Mouse (Mus musculus): ENCODE measurements at regions not wholly inside any gene's neighbourhood (a gene's known extent, or its start where the extent isn't known, plus 50 kb on each side); places are given as distances from the start of the nearest gene placed in this dataset.

GRCm38 (mm10) chr5:148741267-148742004 is 187.7 kb downstream of the Katnal1 start:
- no peak for DNase-seq

- DNase-seq, result peak in 1 of 2 experiments; percentile 5
Measured at GRCm38 (mm10) chr5:148740366-148741266, 188.0 kb upstream of the Ubl3 start.

DNA sequence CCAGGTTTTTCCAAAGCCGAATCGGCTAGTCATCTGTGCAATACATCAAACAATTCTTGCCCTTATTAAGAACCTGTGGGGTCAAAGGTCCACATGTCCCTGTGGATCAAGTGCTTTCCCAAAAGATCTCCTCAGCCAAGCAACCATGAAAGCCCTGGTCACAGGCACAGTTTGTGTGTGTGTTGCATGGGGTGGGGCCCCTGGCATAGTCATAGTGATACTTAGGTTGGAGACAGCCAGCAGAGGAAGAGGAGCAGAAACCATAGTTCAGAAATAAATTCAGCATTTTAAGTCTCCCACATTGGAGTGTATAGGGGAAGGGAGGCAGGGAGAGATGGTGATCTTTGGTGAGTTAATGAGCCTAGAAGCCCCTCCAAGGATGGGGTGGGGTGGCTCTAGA is 187.1 kb upstream of the Ubl3 start:
- no peak for DNase-seq

DNA sequence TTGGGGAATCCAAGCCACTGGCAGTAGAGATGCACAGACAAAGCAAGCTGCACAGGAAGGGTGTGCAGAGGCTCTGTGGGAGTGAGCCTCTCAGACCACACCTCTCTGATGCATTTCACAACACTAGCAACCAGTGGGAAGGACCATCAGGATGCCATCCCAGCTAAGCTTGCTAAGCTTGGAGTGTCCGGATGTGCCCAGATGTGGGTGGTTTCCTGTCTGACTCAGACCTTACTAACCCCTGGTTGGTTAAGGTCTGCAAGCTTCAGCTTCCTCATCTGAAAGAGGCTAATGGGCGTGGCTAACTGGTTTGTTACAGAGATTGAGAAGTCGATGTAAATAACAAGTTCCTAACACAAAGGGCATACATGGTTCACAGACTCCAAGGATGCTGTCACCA is 186.6 kb upstream of the Ubl3 start:
- no peak for DNase-seq

DNA sequence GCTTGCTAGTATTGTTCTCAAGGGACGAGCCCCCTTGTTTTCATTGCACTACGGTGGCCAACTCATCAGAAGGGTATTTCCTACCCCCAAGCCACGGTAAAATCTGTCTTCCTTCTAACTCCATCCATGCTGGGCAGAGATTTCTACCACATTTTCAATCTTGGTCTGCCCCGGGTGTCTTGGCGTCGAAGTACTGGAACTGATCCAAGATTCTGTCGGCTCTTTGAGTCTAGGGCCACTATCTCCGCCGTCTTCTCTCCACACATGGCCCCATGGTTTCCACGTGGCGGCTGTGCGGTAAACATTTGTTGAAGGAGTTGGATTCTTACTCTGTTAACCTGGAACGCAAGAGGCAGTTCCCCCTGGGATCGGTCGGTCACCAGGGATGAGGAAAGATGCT is 177.0 kb upstream of the Ubl3 start:
- no peak for DNase-seq

DNA sequence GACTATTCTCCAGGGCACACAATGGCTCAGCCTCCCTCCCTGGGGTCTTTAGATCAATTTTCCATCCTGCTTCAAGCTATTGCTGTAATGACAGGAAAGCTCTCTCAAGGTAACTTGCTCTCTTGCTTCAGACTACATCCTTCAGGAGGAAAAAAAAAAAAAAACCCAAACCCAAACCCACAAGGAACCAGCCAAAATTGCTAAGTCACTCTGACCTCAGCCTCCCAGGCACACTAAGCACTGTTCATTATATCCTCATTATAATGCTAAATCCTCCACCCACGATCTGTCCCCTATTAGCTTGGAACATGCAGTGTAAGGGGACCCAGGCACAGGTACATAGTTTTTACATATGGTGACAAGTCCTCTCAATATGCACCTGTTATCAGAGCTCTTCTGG is 175.9 kb upstream of the Ubl3 start:
- no peak for DNase-seq

DNA sequence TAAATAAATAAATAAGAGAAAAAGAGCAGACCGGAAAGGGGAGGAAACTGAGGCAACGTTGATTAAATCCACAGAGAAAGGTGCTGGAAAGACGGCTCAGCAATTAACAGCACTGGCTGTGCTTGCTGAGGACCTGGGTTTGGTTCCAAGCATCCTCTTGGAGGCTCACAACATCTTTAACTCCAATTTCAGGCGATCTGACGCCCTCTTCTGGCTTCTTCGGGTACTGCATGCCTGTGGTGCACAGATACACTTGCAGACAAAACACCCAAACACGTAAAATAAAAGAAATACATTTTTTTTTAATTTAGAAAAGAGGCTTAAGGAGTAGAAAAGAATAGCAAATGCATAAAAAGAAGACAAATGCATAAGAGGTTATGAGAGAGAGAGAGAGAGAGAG is 173.9 kb upstream of the Ubl3 start:
- DNase-seq, result no peak

GRCm38 (mm10) chr5:148724470-148724869 is 171.9 kb upstream of the Ubl3 start:
- DNase-seq, result no peak

DNA sequence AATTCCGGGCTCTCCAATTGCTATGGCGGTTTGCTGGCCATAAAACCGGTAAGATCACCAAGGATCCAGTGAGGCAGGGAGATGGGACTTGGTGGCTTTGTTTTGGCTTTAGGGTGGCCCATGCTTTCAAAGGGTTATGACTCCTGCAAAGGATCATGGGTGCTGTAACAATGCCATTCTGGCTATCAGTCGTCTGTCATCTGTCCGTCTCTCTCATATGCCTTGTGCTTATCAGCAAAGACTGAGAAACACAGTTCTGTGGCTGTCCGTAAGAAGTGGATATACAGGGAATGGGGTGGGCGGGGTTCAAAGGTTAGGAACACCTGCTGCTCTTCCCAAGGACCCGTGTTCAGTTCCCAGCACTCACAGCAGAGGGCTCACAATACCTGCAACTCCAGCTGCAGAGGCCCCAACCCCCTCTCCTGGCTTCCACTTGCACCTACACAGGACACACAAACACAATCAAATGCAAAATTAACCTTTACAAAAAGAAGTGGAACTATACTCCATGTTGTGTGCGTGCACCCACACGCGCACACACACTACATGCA is 171.2 kb upstream of the Ubl3 start:
- no peak for DNase-seq

- no peak for DNase-seq
Measured at GRCm38 (mm10) chr5:148720604-148721003, 168.0 kb upstream of the Ubl3 start.

GRCm38 (mm10) chr5:148716633-148717032 is 164.0 kb upstream of the Ubl3 start:
- DNase-seq, result no peak

- DNase-seq, result no peak
Measured at GRCm38 (mm10) chr5:148715218-148715991, 162.8 kb upstream of the Ubl3 start.

DNA sequence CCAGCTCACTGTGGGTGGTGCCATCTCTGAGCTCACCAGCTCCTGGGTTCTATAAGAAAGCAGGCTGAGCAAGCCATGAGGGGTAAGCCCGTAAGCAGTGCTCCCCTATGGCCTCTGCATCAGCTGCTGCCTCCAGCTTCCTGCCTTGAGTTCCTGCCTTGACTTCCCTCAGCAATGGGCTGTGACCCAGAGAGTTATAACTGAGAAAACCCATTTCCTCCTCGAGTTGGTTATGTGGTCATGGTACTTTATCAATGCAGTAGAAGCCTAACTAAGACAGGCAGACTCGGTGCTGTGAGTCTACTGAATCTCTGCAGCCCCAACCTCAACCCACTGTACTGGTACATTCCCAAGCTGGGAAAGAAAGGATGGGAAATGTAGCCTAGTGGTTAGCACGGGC is 162.2 kb upstream of the Ubl3 start:
- DNase-seq, result no peak

DNA sequence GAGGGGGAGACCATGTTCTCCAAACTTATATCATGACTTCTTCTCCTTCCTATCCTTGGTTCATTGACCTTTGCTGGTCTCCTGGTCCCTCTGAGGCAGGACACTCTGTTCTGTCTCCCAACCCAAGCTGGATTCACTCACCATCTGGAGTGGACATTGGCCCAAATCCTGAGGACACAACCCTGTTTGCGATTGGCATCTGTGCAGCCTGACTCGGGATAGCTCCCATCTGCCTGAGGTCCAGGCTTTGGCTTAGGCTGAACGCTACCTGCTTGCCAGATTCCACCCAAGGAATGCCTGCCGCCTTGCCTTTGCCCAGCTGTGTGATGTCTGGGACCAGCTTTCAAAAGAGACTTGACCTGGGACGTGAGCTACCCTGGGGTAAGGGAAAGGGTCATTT is 161.2 kb upstream of the Ubl3 start:
- no peak for DNase-seq

DNA sequence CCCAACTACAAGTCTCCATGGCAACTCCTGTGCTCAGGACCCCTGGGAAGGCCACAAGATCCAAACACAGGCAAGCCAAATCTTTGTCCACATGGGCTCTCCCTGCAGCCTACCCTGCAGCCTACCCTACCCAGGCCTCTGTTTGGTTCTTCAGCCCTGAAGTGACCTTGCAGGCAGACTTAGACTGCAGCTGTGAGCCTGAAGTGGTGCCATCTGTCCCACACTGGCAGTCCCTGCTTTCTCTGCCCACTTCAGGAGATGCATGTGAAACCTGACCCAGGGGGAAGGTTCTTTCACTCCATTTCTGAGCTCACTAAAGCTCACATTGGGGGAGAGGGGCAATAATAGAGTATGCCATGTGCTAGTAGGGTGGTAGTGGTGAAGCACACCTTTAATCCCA is 160.4 kb upstream of the Ubl3 start:
- no peak for DNase-seq

- no peak for DNase-seq
Measured at GRCm38 (mm10) chr5:148711570-148711969, 159.0 kb upstream of the Ubl3 start.

DNA sequence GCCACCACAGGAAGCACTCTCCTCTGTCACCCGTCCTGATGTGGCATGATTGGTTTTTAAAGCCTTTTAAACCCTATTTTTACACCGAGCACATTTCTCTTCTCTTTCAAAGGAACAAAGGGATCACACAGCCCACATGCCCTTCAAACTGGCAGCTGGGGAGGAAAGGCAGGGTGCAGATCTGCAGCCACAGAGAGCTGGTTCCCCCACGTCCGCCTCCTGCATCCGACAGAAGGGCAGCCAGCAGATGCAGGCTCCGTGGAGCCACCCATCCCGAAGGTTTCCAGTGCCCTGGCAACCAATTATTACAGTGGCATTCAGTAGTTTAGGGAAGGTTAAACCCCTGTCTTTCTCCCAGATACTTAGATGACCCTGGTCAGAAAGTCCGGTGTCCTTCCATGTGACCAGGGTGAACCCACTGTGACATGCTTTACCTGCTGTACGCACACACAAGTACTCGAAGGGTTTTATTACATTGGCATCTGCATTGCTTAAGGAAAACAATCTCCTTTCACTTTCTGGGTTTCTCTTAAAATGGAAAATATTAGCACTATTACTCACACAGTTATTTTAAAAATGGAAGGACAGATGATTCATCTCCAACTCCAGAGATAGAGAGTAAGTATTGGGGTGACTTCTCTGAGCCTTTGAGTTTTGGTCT is 156.7 kb upstream of the Ubl3 start:
- no peak for DNase-seq

DNA sequence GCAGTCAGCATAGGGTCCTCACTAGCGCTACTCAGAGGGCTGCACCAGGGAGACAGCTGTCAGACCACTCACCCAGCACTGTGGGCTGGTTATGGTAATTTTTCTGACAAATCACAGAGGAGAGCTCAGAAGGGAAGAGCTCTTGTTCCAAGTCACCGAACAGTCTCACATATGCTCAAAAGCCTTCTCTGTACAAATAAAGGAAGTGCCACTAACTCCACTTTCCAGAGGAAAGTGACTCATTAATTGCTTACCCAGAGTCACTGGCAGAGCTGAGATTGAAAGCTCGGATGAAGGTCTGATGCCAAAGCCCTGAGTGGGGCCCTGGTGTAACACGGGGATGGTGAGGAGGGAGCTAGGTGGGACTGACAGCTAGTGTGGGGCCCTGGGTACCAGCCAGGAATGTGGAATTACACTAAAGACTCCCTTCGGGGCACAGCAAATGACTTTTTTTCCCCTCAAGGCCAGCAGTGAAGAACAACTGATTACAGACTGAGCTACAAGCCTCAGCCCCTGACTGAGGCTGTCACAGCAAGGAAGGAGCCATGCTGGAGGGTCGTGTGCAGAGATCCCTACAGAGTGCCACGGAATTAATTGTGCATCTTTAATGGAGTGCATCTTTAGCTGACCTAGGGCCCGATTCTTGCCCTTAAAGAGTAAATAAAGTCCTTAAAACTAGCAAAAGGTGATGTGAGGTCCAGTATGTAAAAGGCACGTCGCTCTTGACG is 155.6 kb upstream of the Ubl3 start:
- no peak for DNase-seq

DNA sequence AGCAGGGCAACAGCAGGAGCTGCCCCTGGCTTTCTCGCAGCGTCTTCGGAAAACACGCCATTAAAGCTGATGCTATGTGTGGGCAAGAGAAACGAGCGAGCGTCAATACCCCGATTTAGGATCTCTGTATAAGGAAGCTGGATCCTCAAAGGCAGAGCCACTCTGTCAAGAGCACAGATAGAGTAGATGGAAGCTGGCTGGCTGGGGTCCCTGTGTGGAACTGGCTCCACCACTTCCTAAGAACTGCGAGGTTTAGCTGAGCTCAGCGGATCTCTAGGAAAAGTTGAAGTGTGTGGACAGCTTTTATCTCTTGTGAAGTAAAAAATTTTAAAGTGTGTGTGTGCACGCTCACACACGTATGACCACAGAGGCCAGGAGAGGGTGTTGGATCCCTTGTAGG is 154.7 kb upstream of the Ubl3 start:
- no peak for DNase-seq

- no peak for DNase-seq
Measured at GRCm38 (mm10) chr5:148706323-148707120, 153.9 kb upstream of the Ubl3 start.

GRCm38 (mm10) chr5:148704769-148705168 is 152.2 kb upstream of the Ubl3 start:
- no peak for DNase-seq

Measured in cerebellum, postnatal 36 days (tissue).